Mouse (Mus musculus): ENCODE data around the gene Cebpz.

DNA sequence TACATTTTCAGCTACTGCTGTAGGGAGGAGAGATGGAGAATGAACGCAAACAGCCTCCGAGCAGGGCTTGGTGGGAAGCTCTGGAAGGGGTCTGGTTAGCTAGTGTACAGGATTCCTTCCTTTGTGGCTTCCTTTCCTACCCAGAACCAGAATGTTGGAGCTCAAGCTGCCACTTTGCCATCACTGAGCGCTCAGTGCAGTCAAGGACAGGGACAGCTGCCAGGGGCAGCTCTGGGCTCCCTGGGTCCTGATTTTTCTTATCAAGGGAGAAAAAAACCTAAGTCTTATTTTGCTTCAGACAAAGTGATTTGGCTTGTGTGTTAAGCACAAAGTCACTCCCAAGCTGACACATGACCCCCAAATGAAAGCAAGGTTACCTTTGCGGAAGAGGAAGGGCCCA is 48.3 kb downstream of the Cebpz start:
- no peak for TF ChIP-seq CTCF (IDR thresholded peaks at IDR 0.05; ENCODE audit: extremely low read depth, insufficient read depth, insufficient read length, insufficient replicate concordance)
- no peak for TF ChIP-seq POLR2A (IDR thresholded peaks at IDR 0.05; ENCODE audit: low read depth, low read length)
